8 mouse cellular contexts compared by ENCODE assay signal in genomic region chr2:170252255-170253034, GRCm38 (mm10).
A peak's percentile ranks its signal among the peaks of the same experiment; 100 is the strongest.
DNase-seq lines count a peak whose midpoint lies in the region; ATAC-seq and TF ChIP-seq lines count a peak whose summit lies in the region.
"Had no signal": no experiment of that assay in that cellular context is flagged by ENCODE, and none has a peak within 500 bp of the region (broad histone marks: within the 10 kb centered on the region; RNA-seq: fewer than 3 reads in every experiment).

No protein-coding gene starts in this region.

- no peak overlapping the region for H3K4me2 ChIP-seq in midbrain, embryonic 15.5 days
- no peak overlapping the region for H3K4me2 ChIP-seq in forebrain, embryonic 15.5 days (replicated peaks)
- H3K4me2 ChIP-seq: midbrain, embryonic 12.5 days had no signal

- intact Hi-C loops in left cerebral cortex, postnatal 14 days (cut with DNase I): no loop called here

- no peak for TF ChIP-seq POLR2A in brain, embryonic 14.5 days (IDR thresholded peaks at IDR 0.05; ENCODE audit: borderline replicate concordance, extremely low read depth, insufficient read depth, insufficient read length, poor library complexity, severe bottlenecking)

- H3K27ac ChIP-seq in midbrain, embryonic 10.5 days (replicated peaks): peak overlapping the region; percentile 42; the same call in 1 of the 2 replicates
- no peak overlapping the region for H3K27ac ChIP-seq in midbrain, embryonic 15.5 days
- H3K27ac ChIP-seq in forebrain, embryonic 15.5 days (replicated peaks): no peak overlapping the region
- H3K27ac ChIP-seq: midbrain, embryonic 12.5 days had no signal

- H3K4me1 ChIP-seq in midbrain, embryonic 10.5 days: 0 out of 2 replicates have a peak, but pooled peaks cover 8% of the 10 kb centered on the region
- H3K4me1 ChIP-seq in midbrain, embryonic 15.5 days: no peaks in the 10 kb centered on the region
- no peaks in the 10 kb centered on the region for H3K4me1 ChIP-seq in forebrain, embryonic 15.5 days
- H3K4me1 ChIP-seq: midbrain, embryonic 12.5 days had no signal

- 71% methylated on average over 14 of the region's 14 CpGs for WGBS in midbrain, embryonic 10.5 days
- 60% methylated on average over 14 of the region's 14 CpGs for WGBS in midbrain, embryonic 15.5 days
- WGBS in forebrain, embryonic 15.5 days: 68% methylated on average over 14 of the region's 14 CpGs

- ATAC-seq in midbrain, embryonic 15.5 days (replicated peaks): no peak
- ATAC-seq in forebrain, embryonic 15.5 days (replicated peaks): no peak

- no peak for TF ChIP-seq CTCF in brain, embryonic 14.5 days (IDR thresholded peaks at IDR 0.05; ENCODE audit: borderline replicate concordance, extremely low read depth, insufficient read depth, insufficient read length)

- H3K27me3 ChIP-seq in midbrain, embryonic 10.5 days (ENCODE audit: low read depth, poor library complexity, severe bottlenecking): no peaks in the 10 kb centered on the region
- no peaks in the 10 kb centered on the region for H3K27me3 ChIP-seq in midbrain, embryonic 15.5 days (replicated peaks)
- H3K27me3 ChIP-seq in forebrain, embryonic 15.5 days: no peaks in the 10 kb centered on the region
- H3K27me3 ChIP-seq: midbrain, embryonic 12.5 days had no signal

- no peaks in the 10 kb centered on the region for H3K9me3 ChIP-seq in midbrain, embryonic 10.5 days (replicated peaks)
- no peaks in the 10 kb centered on the region for H3K9me3 ChIP-seq in midbrain, embryonic 15.5 days
- H3K9me3 ChIP-seq in forebrain, embryonic 15.5 days: no peaks in the 10 kb centered on the region
- H3K9me3 ChIP-seq: midbrain, embryonic 12.5 days had no signal

- H3K9ac ChIP-seq in midbrain, embryonic 15.5 days: no peak overlapping the region
- H3K9ac ChIP-seq in forebrain, embryonic 15.5 days (replicated peaks): no peak overlapping the region
- H3K9ac ChIP-seq: midbrain, embryonic 12.5 days had no signal

- no peak for DNase-seq in midbrain, embryonic 10.5 days (ENCODE audit: low spot score)
- peak; percentile 39 for DNase-seq in brain, embryonic 14.5 days (ENCODE audit: low read depth)
- peak; percentile 55 to 70 for DNase-seq in left cerebral cortex, postnatal 14 days (ENCODE audit: low spot score in 2 of 2)
- peak; percentile 64 to 69 for DNase-seq in monocyte, adult 2 months (ENCODE audit: low read depth in 1 of 2, low spot score in 2 of 2)
- no peak for DNase-seq in retina, embryonic 14.5 days (ENCODE audit: low spot score)

- H3K4me3 ChIP-seq in midbrain, embryonic 10.5 days: no peak overlapping the region
- H3K4me3 ChIP-seq in midbrain, embryonic 15.5 days: no peak overlapping the region
- no peak overlapping the region for H3K4me3 ChIP-seq in forebrain, embryonic 15.5 days
- H3K4me3 ChIP-seq: midbrain, embryonic 12.5 days had no signal

- H3K36me3 ChIP-seq in midbrain, embryonic 10.5 days: no peaks in the 10 kb centered on the region
- no peaks in the 10 kb centered on the region for H3K36me3 ChIP-seq in midbrain, embryonic 15.5 days (replicated peaks)
- H3K36me3 ChIP-seq in forebrain, embryonic 15.5 days: no peaks in the 10 kb centered on the region
- H3K36me3 ChIP-seq: midbrain, embryonic 12.5 days had no signal

Comparison
In these comparisons a context has a peak if more than half of its experiments do, and no peak if none do; other contexts are left out.
1. DNase-seq: peak in brain, embryonic 14.5 days (single experiment), left cerebral cortex, postnatal 14 days (2 of 2) and monocyte, adult 2 months (2 of 2); none in midbrain, embryonic 10.5 days (single experiment) and retina, embryonic 14.5 days (single experiment).